Mouse (Mus musculus): ENCODE data around the gene Baiap2l1. TPM values are rescaled to one million over a fixed set of nuclear protein-coding genes. Genes with fewer than 3 reads are reported as not detected.

Gene Baiap2l1
- polyA plus RNA-seq, 1 experiment from 2014 or later = 2.1 TPM

GRCm38 (mm10) chr5:144334010-144334409, 23.9 kb downstream of the Baiap2l1 start:
- no peak for ATAC-seq (ENCODE audit: low FRiP score)
- H3K9me3 ChIP-seq (ENCODE audit: control insufficient read depth, low read length) = no peaks in the 10 kb centered on the region
- no peaks in the 10 kb centered on the region for H3K4me1 ChIP-seq (replicated peaks; ENCODE audit: control insufficient read depth, insufficient read depth, low read length)
- no peaks in the 10 kb centered on the region for H3K27me3 ChIP-seq (ENCODE audit: control insufficient read depth, insufficient read depth, low read length)
- no peak overlapping the region for H3K4me3 ChIP-seq (replicated peaks; ENCODE audit: low read length)
- H3K9ac ChIP-seq = no peak overlapping the region
- 96% methylated on average over 11 of the region's 11 CpGs for WGBS
- no peaks in the 10 kb centered on the region for H3K36me3 ChIP-seq (replicated peaks; ENCODE audit: control insufficient read depth, insufficient read depth)
- H3K27ac ChIP-seq = no peak overlapping the region
- DNase-seq (ENCODE audit: low spot score) = no peak
- H3K4me2 ChIP-seq (replicated peaks) = no peak overlapping the region

- Histone ChIP-seq H3K27ac (no peak overlapping the region), H3K9me3 (ENCODE audit: control insufficient read depth, low read length) (no peaks in the 10 kb centered on the region), H3K4me2 (replicated peaks) (no peak overlapping the region), H3K4me3 (replicated peaks; ENCODE audit: low read length) (no peak overlapping the region), H3K9ac (no peak overlapping the region), H3K4me1 (replicated peaks; ENCODE audit: control insufficient read depth, insufficient read depth, low read length) (no peaks in the 10 kb centered on the region), H3K36me3 (replicated peaks; ENCODE audit: control insufficient read depth, insufficient read depth) (no peaks in the 10 kb centered on the region), H3K27me3 (ENCODE audit: control insufficient read depth, insufficient read depth, low read length) (no peaks in the 10 kb centered on the region)
- ATAC-seq (ENCODE audit: low FRiP score) = no peak
- no peak for DNase-seq (ENCODE audit: low spot score)
- 95% methylated on average over 3 of the region's 3 CpGs for WGBS
These were observed 35.2 kb downstream of the Baiap2l1 start for GRCm38 (mm10) chr5:144322717-144323116.

- H3K4me2 ChIP-seq (replicated peaks) = no peak overlapping the region
- H3K36me3 ChIP-seq (replicated peaks; ENCODE audit: control insufficient read depth, insufficient read depth) = no peaks in the 10 kb centered on the region
- no peak overlapping the region for H3K4me3 ChIP-seq (replicated peaks; ENCODE audit: low read length)
- H3K9me3 ChIP-seq (ENCODE audit: control insufficient read depth, low read length) = no peaks in the 10 kb centered on the region
- no peaks in the 10 kb centered on the region for H3K27me3 ChIP-seq (ENCODE audit: control insufficient read depth, insufficient read depth, low read length)
- WGBS = 86% methylated on average over 7 of the region's 7 CpGs
- no peak overlapping the region for H3K27ac ChIP-seq
- ATAC-seq (ENCODE audit: low FRiP score) = no peak
- DNase-seq (ENCODE audit: low spot score) = no peak
- no peak overlapping the region for H3K9ac ChIP-seq
- H3K4me1 ChIP-seq (replicated peaks; ENCODE audit: control insufficient read depth, insufficient read depth, low read length) = no peaks in the 10 kb centered on the region
These were observed 36.2 kb downstream of the Baiap2l1 start for GRCm38 (mm10) chr5:144321681-144322080.

- no peak overlapping the region for H3K4me3 ChIP-seq (replicated peaks; ENCODE audit: low read length)
- ATAC-seq (ENCODE audit: low FRiP score) (no peak), DNase-seq (ENCODE audit: low spot score) (no peak)
- WGBS = 47% methylated on average over 6 of the region's 6 CpGs
- H3K4me1 ChIP-seq (replicated peaks; ENCODE audit: control insufficient read depth, insufficient read depth, low read length) = no peaks in the 10 kb centered on the region
- no peak overlapping the region for H3K27ac ChIP-seq
- H3K9me3 ChIP-seq (ENCODE audit: control insufficient read depth, low read length) = no peaks in the 10 kb centered on the region
- no peak overlapping the region for H3K4me2 ChIP-seq (replicated peaks)
- no peaks in the 10 kb centered on the region for H3K27me3 ChIP-seq (ENCODE audit: control insufficient read depth, insufficient read depth, low read length)
- no peaks in the 10 kb centered on the region for H3K36me3 ChIP-seq (replicated peaks; ENCODE audit: control insufficient read depth, insufficient read depth)
- no peak overlapping the region for H3K9ac ChIP-seq
These were observed 39.6 kb downstream of the Baiap2l1 start for GRCm38 (mm10) chr5:144318286-144318685.

GRCm38 (mm10) chr5:144317426-144317825, 40.5 kb downstream of the Baiap2l1 start:
- no peak overlapping the region for H3K4me2 ChIP-seq (replicated peaks)
- no peak overlapping the region for H3K9ac ChIP-seq
- H3K27ac ChIP-seq = no peak overlapping the region
- ATAC-seq (ENCODE audit: low FRiP score) (no peak), DNase-seq (ENCODE audit: low spot score) (no peak)
- 91% methylated on average over 8 of the region's 8 CpGs for WGBS
- no peaks in the 10 kb centered on the region for H3K36me3 ChIP-seq (replicated peaks; ENCODE audit: control insufficient read depth, insufficient read depth)
- H3K4me1 ChIP-seq (replicated peaks; ENCODE audit: control insufficient read depth, insufficient read depth, low read length) = no peaks in the 10 kb centered on the region
- no peak overlapping the region for H3K4me3 ChIP-seq (replicated peaks; ENCODE audit: low read length)
- H3K27me3 ChIP-seq (ENCODE audit: control insufficient read depth, insufficient read depth, low read length) = no peaks in the 10 kb centered on the region
- H3K9me3 ChIP-seq (ENCODE audit: control insufficient read depth, low read length) = no peaks in the 10 kb centered on the region

- ATAC-seq (ENCODE audit: low FRiP score) = no peak
- no peak for DNase-seq (ENCODE audit: low spot score)
- Histone ChIP-seq H3K27ac (no peak overlapping the region), H3K4me3 (replicated peaks; ENCODE audit: low read length) (no peak overlapping the region), H3K9ac (no peak overlapping the region), H3K36me3 (replicated peaks; ENCODE audit: control insufficient read depth, insufficient read depth) (no peaks in the 10 kb centered on the region), H3K4me1 (replicated peaks; ENCODE audit: control insufficient read depth, insufficient read depth, low read length) (no peaks in the 10 kb centered on the region), H3K4me2 (replicated peaks) (no peak overlapping the region), H3K9me3 (ENCODE audit: control insufficient read depth, low read length) (no peaks in the 10 kb centered on the region), H3K27me3 (ENCODE audit: control insufficient read depth, insufficient read depth, low read length) (no peaks in the 10 kb centered on the region)
- WGBS = 76% methylated on average over 3 of the region's 3 CpGs
These were observed 41.5 kb downstream of the Baiap2l1 start for GRCm38 (mm10) chr5:144316442-144316841.

- DNase-seq (ENCODE audit: low spot score) (no peak), ATAC-seq (ENCODE audit: low FRiP score) (no peak)
- Histone ChIP-seq H3K27ac (no peak overlapping the region), H3K4me2 (replicated peaks) (no peak overlapping the region), H3K9me3 (ENCODE audit: control insufficient read depth, low read length) (no peaks in the 10 kb centered on the region), H3K9ac (no peak overlapping the region), H3K4me3 (replicated peaks; ENCODE audit: low read length) (no peak overlapping the region), H3K27me3 (ENCODE audit: control insufficient read depth, insufficient read depth, low read length) (no peaks in the 10 kb centered on the region), H3K4me1 (replicated peaks; ENCODE audit: control insufficient read depth, insufficient read depth, low read length) (no peaks in the 10 kb centered on the region), H3K36me3 (replicated peaks; ENCODE audit: control insufficient read depth, insufficient read depth) (no peaks in the 10 kb centered on the region)
- 94% methylated on average over 12 of the region's 12 CpGs for WGBS
These were observed 43.0 kb downstream of the Baiap2l1 start for GRCm38 (mm10) chr5:144314731-144315494.

GRCm38 (mm10) chr5:144313335-144313734, 44.6 kb downstream of the Baiap2l1 start:
- DNase-seq (ENCODE audit: low spot score) (no peak), ATAC-seq (ENCODE audit: low FRiP score) (no peak)
- H3K27me3 ChIP-seq (ENCODE audit: control insufficient read depth, insufficient read depth, low read length) = no peaks in the 10 kb centered on the region
- H3K27ac ChIP-seq = no peak overlapping the region
- H3K9me3 ChIP-seq (ENCODE audit: control insufficient read depth, low read length) = no peaks in the 10 kb centered on the region
- no peak overlapping the region for H3K4me3 ChIP-seq (replicated peaks; ENCODE audit: low read length)
- no peak overlapping the region for H3K9ac ChIP-seq
- H3K4me2 ChIP-seq (replicated peaks) = no peak overlapping the region
- no peaks in the 10 kb centered on the region for H3K4me1 ChIP-seq (replicated peaks; ENCODE audit: control insufficient read depth, insufficient read depth, low read length)
- WGBS = 45% methylated on average over 5 of the region's 5 CpGs
- H3K36me3 ChIP-seq (replicated peaks; ENCODE audit: control insufficient read depth, insufficient read depth) = no peaks in the 10 kb centered on the region

- DNase-seq (ENCODE audit: low spot score) = no peak
- H3K4me2 ChIP-seq (replicated peaks) = no peak overlapping the region
- H3K9ac ChIP-seq = no peak overlapping the region
- 92% methylated on average over 7 of the region's 7 CpGs for WGBS
- ATAC-seq (ENCODE audit: low FRiP score) = no peak
- H3K9me3 ChIP-seq (ENCODE audit: control insufficient read depth, low read length) = no peaks in the 10 kb centered on the region
- no peak overlapping the region for H3K4me3 ChIP-seq (replicated peaks; ENCODE audit: low read length)
- no peaks in the 10 kb centered on the region for H3K27me3 ChIP-seq (ENCODE audit: control insufficient read depth, insufficient read depth, low read length)
- H3K36me3 ChIP-seq (replicated peaks; ENCODE audit: control insufficient read depth, insufficient read depth) = no peaks in the 10 kb centered on the region
- H3K4me1 ChIP-seq (replicated peaks; ENCODE audit: control insufficient read depth, insufficient read depth, low read length) = no peaks in the 10 kb centered on the region
- H3K27ac ChIP-seq = no peak overlapping the region
These were observed 45.7 kb downstream of the Baiap2l1 start for GRCm38 (mm10) chr5:144312183-144312582.

GRCm38 (mm10) chr5:144308929-144309328, 49.0 kb downstream of the Baiap2l1 start:
- 83% methylated on average over 4 of the region's 4 CpGs for WGBS
- Histone ChIP-seq H3K9me3 (ENCODE audit: control insufficient read depth, low read length) (no peaks in the 10 kb centered on the region), H3K36me3 (replicated peaks; ENCODE audit: control insufficient read depth, insufficient read depth) (no peaks in the 10 kb centered on the region), H3K4me2 (replicated peaks) (no peak overlapping the region), H3K27me3 (ENCODE audit: control insufficient read depth, insufficient read depth, low read length) (no peaks in the 10 kb centered on the region), H3K27ac (no peak overlapping the region), H3K9ac (no peak overlapping the region), H3K4me1 (replicated peaks; ENCODE audit: control insufficient read depth, insufficient read depth, low read length) (no peaks in the 10 kb centered on the region), H3K4me3 (replicated peaks; ENCODE audit: low read length) (no peak overlapping the region)
- ATAC-seq (ENCODE audit: low FRiP score) (no peak), DNase-seq (ENCODE audit: low spot score) (no peak)

Measured in hindbrain, embryonic 14.5 days (tissue).